In genomic region chr4:59805181-59805967, GRCm38 (mm10) we compare ENCODE assay signal across 8 mouse cellular contexts. TPM values are rescaled to one million over a fixed set of nuclear protein-coding genes. Genes with fewer than 3 reads are reported as not detected.
DNase-seq lines count a peak whose midpoint lies in the region; ATAC-seq and TF ChIP-seq lines count a peak whose summit lies in the region.

Snx30 (plus strand) TSS chr4:59805840.

- no peaks in the 10 kb centered on the region for H3K27me3 ChIP-seq in embryonic facial prominence, embryonic 13.5 days
- H3K27me3 ChIP-seq in heart, adult 2 months (ENCODE audit: control insufficient read depth, insufficient read depth, low read length): no peaks in the 10 kb centered on the region
- H3K27me3 ChIP-seq in kidney, adult 2 months (replicated peaks; ENCODE audit: control insufficient read depth, insufficient read depth, low read length): no peaks in the 10 kb centered on the region
- H3K27me3 ChIP-seq in limb, embryonic 14.5 days (ENCODE audit: control insufficient read depth, insufficient read depth, low read length): no peaks in the 10 kb centered on the region
- no peaks in the 10 kb centered on the region for H3K27me3 ChIP-seq in midbrain, embryonic 16.5 days (ENCODE audit: control insufficient read depth, insufficient read depth, low read depth, low read length)
- H3K27me3 ChIP-seq in spleen, adult 2 months (ENCODE audit: control insufficient read depth, insufficient read depth, low read length): no peaks in the 10 kb centered on the region

- DNase-seq in 416B (ENCODE audit: low read depth): peak; percentile 86
- peak; percentile 71 to 77 for DNase-seq in adrenal gland, postnatal 4 days (ENCODE audit: low spot score in 2 of 2)
- DNase-seq in heart, adult 2 months: peak; percentile 94 to 95
- DNase-seq in kidney, adult 2 months: peak; percentile 94
- peak; percentile 84 for DNase-seq in limb, embryonic 14.5 days (ENCODE audit: low spot score)
- DNase-seq in spleen, adult 2 months (ENCODE audit: low read depth in 1 of 2, low spot score in 2 of 2): peak; percentile 77 to 92

- no peaks in the 10 kb centered on the region for H3K36me3 ChIP-seq in embryonic facial prominence, embryonic 13.5 days
- H3K36me3 ChIP-seq in heart, adult 2 months (ENCODE audit: control insufficient read depth, insufficient read depth, low read length): no peaks in the 10 kb centered on the region
- H3K36me3 ChIP-seq in kidney, adult 2 months (ENCODE audit: control insufficient read depth, insufficient read depth, low read length): no peaks in the 10 kb centered on the region
- H3K36me3 ChIP-seq in limb, embryonic 14.5 days (ENCODE audit: control insufficient read depth, insufficient read depth, low read length): no peaks in the 10 kb centered on the region
- no peaks in the 10 kb centered on the region for H3K36me3 ChIP-seq in midbrain, embryonic 16.5 days (ENCODE audit: control insufficient read depth, insufficient read depth, low read length)
- H3K36me3 ChIP-seq in spleen, adult 2 months (ENCODE audit: control insufficient read depth, insufficient read depth, low read length): no peaks in the 10 kb centered on the region

- peaks cover 16% of the 10 kb centered on the region for H3K4me1 ChIP-seq in embryonic facial prominence, embryonic 13.5 days
- peaks cover 7% of the 10 kb centered on the region for H3K4me1 ChIP-seq in heart, adult 2 months (ENCODE audit: control insufficient read depth, insufficient read depth, low read length)
- H3K4me1 ChIP-seq in kidney, adult 2 months (ENCODE audit: control insufficient read depth, insufficient read depth, low read length): peaks cover 4% of the 10 kb centered on the region; the same call in 1 of the 2 replicates
- H3K4me1 ChIP-seq in limb, embryonic 14.5 days (ENCODE audit: control insufficient read depth, insufficient read depth, low read length): peaks cover 8% of the 10 kb centered on the region; the same call in 1 of the 2 replicates
- peaks cover 10% of the 10 kb centered on the region; the same call in 1 of the 2 replicates for H3K4me1 ChIP-seq in midbrain, embryonic 16.5 days (ENCODE audit: control insufficient read depth, insufficient read depth, low read length)
- H3K4me1 ChIP-seq in spleen, adult 2 months (ENCODE audit: control insufficient read depth, insufficient read depth, insufficient read length): peaks cover 21% of the 10 kb centered on the region; the same call in 1 of the 2 replicates

- peak within 1 kb of the TSS; percentile 88 for H3K4me3 ChIP-seq in embryonic facial prominence, embryonic 13.5 days
- H3K4me3 ChIP-seq in heart, adult 2 months: peak within 1 kb of the TSS; percentile 71
- H3K4me3 ChIP-seq in kidney, adult 2 months (ENCODE audit: insufficient read depth, low read depth, low read length): peak within 1 kb of the TSS; percentile 91
- peak within 1 kb of the TSS; percentile 90 for H3K4me3 ChIP-seq in limb, embryonic 14.5 days (replicated peaks; ENCODE audit: low read length)
- peak within 1 kb of the TSS; percentile 81 for H3K4me3 ChIP-seq in midbrain, embryonic 16.5 days (ENCODE audit: low read depth, low read length)
- H3K4me3 ChIP-seq in spleen, adult 2 months (ENCODE audit: extremely low read depth, insufficient read depth, insufficient read length): peak within 1 kb of the TSS; percentile 91

- peaks cover 6% of the 10 kb centered on the region; the same call in 1 of the 2 replicates for H3K79me2 ChIP-seq in heart, adult 2 months (replicated peaks; ENCODE audit: control insufficient read depth, insufficient read depth, low read length)

- H3K9me3 ChIP-seq in embryonic facial prominence, embryonic 13.5 days: no peaks in the 10 kb centered on the region
- H3K9me3 ChIP-seq in limb, embryonic 14.5 days (ENCODE audit: control insufficient read depth, low read length): no peaks in the 10 kb centered on the region
- H3K9me3 ChIP-seq in midbrain, embryonic 16.5 days (replicated peaks; ENCODE audit: control insufficient read depth, low read length, poor library complexity, severe bottlenecking): no peaks in the 10 kb centered on the region

- TF ChIP-seq CTCF in heart, adult 2 months (IDR thresholded peaks at IDR 0.05): peak; percentile 21
- TF ChIP-seq CTCF in kidney, adult 2 months (conservative IDR thresholded peaks at IDR 0.05; ENCODE audit: insufficient read depth, insufficient read length, low read depth, low read length): no peak
- no peak for TF ChIP-seq CTCF in spleen, adult 2 months (IDR thresholded peaks at IDR 0.05; ENCODE audit: extremely low read depth, insufficient read depth, insufficient read length, insufficient replicate concordance)

- peak; percentile 89 for ATAC-seq in embryonic facial prominence, embryonic 13.5 days (ENCODE audit: insufficient number of reproducible peaks, insufficient read depth, low FRiP score, low TSS enrichment, low read depth)
- ATAC-seq in limb, embryonic 14.5 days (ENCODE audit: low FRiP score, low read depth): peak; percentile 95
- peak; percentile 94 for ATAC-seq in midbrain, embryonic 16.5 days

- WGBS in embryonic facial prominence, embryonic 13.5 days: 2% methylated on average over 45 of the region's 45 CpGs
- WGBS in heart, adult 2 months: 4% methylated on average over 45 of the region's 45 CpGs
- WGBS in kidney, adult 2 months: 2% methylated on average over 45 of the region's 45 CpGs
- WGBS in limb, embryonic 14.5 days: 2% methylated on average over 41 of the region's 45 CpGs
- WGBS in midbrain, embryonic 16.5 days: 3% methylated on average over 43 of the region's 45 CpGs
- 4% methylated on average over 45 of the region's 45 CpGs for WGBS in spleen, adult 2 months

- intact Hi-C loops in heart, adult 2 months (cut with DNase I): loop anchor here (1.0 to 5.0 kb wide), 2 partner anchors 22 to 42 kb away; no protein-coding TSS in a partner anchor

- H3K4me2 ChIP-seq in embryonic facial prominence, embryonic 13.5 days: peak within 1 kb of the TSS; percentile 97
- H3K4me2 ChIP-seq in limb, embryonic 14.5 days (replicated peaks; ENCODE audit: low read depth, low read length, severe bottlenecking): peak within 1 kb of the TSS; percentile 97
- peak within 1 kb of the TSS; percentile 77 for H3K4me2 ChIP-seq in midbrain, embryonic 16.5 days (ENCODE audit: low read length)

- H3K27ac ChIP-seq in embryonic facial prominence, embryonic 13.5 days: peak within 1 kb of the TSS; percentile 81
- H3K27ac ChIP-seq in heart, adult 2 months: peak within 1 kb of the TSS; percentile 85
- H3K27ac ChIP-seq in kidney, adult 2 months (ENCODE audit: insufficient read depth, low read depth, low read length): peak within 1 kb of the TSS; percentile 71
- H3K27ac ChIP-seq in limb, embryonic 14.5 days (replicated peaks; ENCODE audit: low read depth, low read length): peak within 1 kb of the TSS; percentile 9
- H3K27ac ChIP-seq in midbrain, embryonic 16.5 days (ENCODE audit: low read length): peak within 1 kb of the TSS; percentile 82
- H3K27ac ChIP-seq in spleen, adult 2 months (ENCODE audit: insufficient read depth, low read length): peak within 1 kb of the TSS; percentile 91

- peak within 1 kb of the TSS; percentile 87 for H3K9ac ChIP-seq in embryonic facial prominence, embryonic 13.5 days
- H3K9ac ChIP-seq in heart, adult 2 months (ENCODE audit: low read depth, low read length): peak within 1 kb of the TSS; percentile 93
- H3K9ac ChIP-seq in limb, embryonic 14.5 days (ENCODE audit: low read depth, low read length, severe bottlenecking): peak within 1 kb of the TSS; percentile 82
- H3K9ac ChIP-seq in midbrain, embryonic 16.5 days (ENCODE audit: low read depth, low read length): peak within 1 kb of the TSS; percentile 81

- 0 out of 2 replicates have a peak, but pooled peaks have one; percentile 38 for TF ChIP-seq EP300 in heart, adult 2 months (IDR thresholded peaks at IDR 0.05; ENCODE audit: insufficient read depth, low read depth, low read length)

- peak; percentile 91 for TF ChIP-seq POLR2A in heart, adult 2 months (IDR thresholded peaks at IDR 0.05; ENCODE audit: insufficient read depth, low read depth, low read length)
- TF ChIP-seq POLR2A in kidney, adult 2 months (IDR thresholded peaks at IDR 0.05; ENCODE audit: low read depth, low read length): peak; percentile 39
- peak; percentile 58; the same call in 1 of the 2 replicates for TF ChIP-seq POLR2A in limb, embryonic 14.5 days (IDR thresholded peaks at IDR 0.05; ENCODE audit: borderline replicate concordance, extremely low read depth, insufficient read depth, insufficient read length)
- TF ChIP-seq POLR2A in spleen, adult 2 months (IDR thresholded peaks at IDR 0.05; ENCODE audit: low read depth, low read length): peak; percentile 64

RNA-seq across cellular contexts. Expression of gene Snx30, which starts in this region (rescaled TPM):
- 10 to 100 TPM; 13.2 to 14.0 TPM for total RNA-seq in adrenal gland, postnatal 4 days (2021)
- polyA plus RNA-seq in embryonic facial prominence, embryonic 13.5 days (2015; fragmentation: Nextera tagmentation; extraction: Ambion mirVana): 7.5 and 11.8 TPM in 2 replicates
- total RNA-seq in heart, adult 2 months (2021): 1 to 10 TPM; 4.7 to 5.5 TPM
- 1.9 and 3.6 TPM in 2 replicates for polyA plus RNA-seq in heart, adult 2 months (2012; rRNA removed)
- 4.8 and 5.2 TPM in 2 replicates for polyA plus RNA-seq in kidney, adult 2 months (2012; rRNA removed)
- 6.6 and 7.2 TPM in 2 replicates for polyA plus RNA-seq in limb, embryonic 14.5 days (2012; rRNA removed)
- polyA plus RNA-seq in limb, embryonic 14.5 days (2014; fragmentation: Nextera tagmentation; extraction: Ambion mirVana): 12.0 and 14.0 TPM in 2 replicates
- polyA plus RNA-seq in midbrain, embryonic 16.5 days (2015; fragmentation: Nextera tagmentation; extraction: Ambion mirVana): 17.0 and 17.7 TPM in 2 replicates
- polyA plus RNA-seq in spleen, adult 2 months (2012; rRNA removed): 8.8 and 12.5 TPM in 2 replicates

Comparison
In these comparisons a context has a peak if more than half of its experiments do, and no peak if none do; other contexts are left out.
1. Peak in every context shown above with its lines: DNase-seq, ATAC-seq, H3K4me3 ChIP-seq and H3K27ac ChIP-seq.
2. H3K27ac ChIP-seq: peak in every context shown above with its lines; median percentile 91 in spleen, adult 2 months; 85 in heart, adult 2 months; 82 in midbrain, embryonic 16.5 days; 81 in embryonic facial prominence, embryonic 13.5 days; 71 in kidney, adult 2 months; 9 in limb, embryonic 14.5 days.
3. POLR2A ChIP-seq: peak in every context shown above with its lines; median percentile 91 in heart, adult 2 months; 64 in spleen, adult 2 months; 58 in limb, embryonic 14.5 days; 39 in kidney, adult 2 months.